Mouse (Mus musculus) heart, adult 2 months (tissue): ENCODE results near the gene Gm49510. TPM values are rescaled to one million over a fixed set of nuclear protein-coding genes. Genes with fewer than 3 reads are reported as not detected.

ENCODE experiments used
- DNase-seq, 2 experiments: peaks; one replicate each; pipeline ENCODE4 v3.0.0; 2021
- H3K27ac ChIP-seq: fragments of 200-600 bp; 2 replicates; pipeline ENCODE4 v1.8.1; 2022
- H3K27me3 ChIP-seq: fragments of 200-500 bp; 2 replicates; pipeline ENCODE4 v1.6.1; 2012; ENCODE audit warnings: mild to moderate bottlenecking, low read length, inconsistent platforms, mixed read lengths; ENCODE audit not compliant: control insufficient read depth, insufficient read depth
- H3K36me3 ChIP-seq: fragments of 200-500 bp; 2 replicates; pipeline ENCODE4 v1.6.1; 2012; ENCODE audit warnings: low read length, inconsistent platforms; ENCODE audit not compliant: control insufficient read depth, insufficient read depth
- H3K4me1 ChIP-seq: fragments of 200-500 bp; 2 replicates; pipeline ENCODE4 v1.6.1; 2011; ENCODE audit warnings: low read length; ENCODE audit not compliant: control insufficient read depth, insufficient read depth
- H3K4me3 ChIP-seq: fragments of 200-600 bp; 2 replicates; pipeline ENCODE4 v1.8.1; 2022
- H3K79me2 ChIP-seq: fragments of 200-500 bp; replicated peaks from 2 replicates; pipeline ENCODE4 v1.6.1; 2012; ENCODE audit warnings: mild to moderate bottlenecking, inconsistent platforms, low read length, moderate library complexity, mixed read lengths; ENCODE audit not compliant: control insufficient read depth, insufficient read depth
- H3K9ac ChIP-seq: fragments of 200-500 bp; 2 replicates; pipeline ENCODE4 v1.6.1; 2012; ENCODE audit warnings: low read depth, mild to moderate bottlenecking, control low read depth, inconsistent platforms, low read length, mixed read lengths
- CTCF ChIP-seq: fragments of 200-600 bp; IDR thresholded peaks from 2 replicates; pipeline ENCODE4 v1.8.1; 2022; ENCODE audit warnings: antibody characterized with exemption, mild to moderate bottlenecking, moderate library complexity
- EP300 ChIP-seq: fragments of 200-500 bp; IDR thresholded peaks from 2 replicates; pipeline ENCODE4 v1.6.1; 2011; ENCODE audit warnings: low read depth, low read length, control low read depth; ENCODE audit not compliant: insufficient read depth
- POLR2A ChIP-seq: fragments of 200-500 bp; IDR thresholded peaks from 2 replicates; pipeline ENCODE4 v1.6.1; 2011; ENCODE audit warnings: mild to moderate bottlenecking, low read depth, low read length, control low read depth; ENCODE audit not compliant: insufficient read depth
- WGBS: fragments of 180-500 bp; shearing (Covaris S2); methylation state at CpG from one replicate; pipeline ENCODE4 v1.1.7; 2018; 5-methylcytosine and 5-hydroxymethylcytosine counted together
- intact Hi-C: fragments of 180-260 bp; cut with DNase I; formaldehyde crosslinking; loops from one replicate; pipeline ENCODE4 v1.15.1; 2025
- polyA plus RNA-seq: library from polyadenylated mRNA; depleted of rRNA; stranded (reverse); fragments of >200 nt; gene quantifications from 2 replicates; pipeline ENCODE4 v1.2.3, GENCODE M21; 2012
- total RNA-seq, 2 experiments: library from RNA; stranded (reverse); gene quantifications; 2 replicates each; pipeline ENCODE4 v1.2.3; 2021

The Gm49510 gene
- total and polyA plus RNA-seq, 3 experiments, result 0.04 TPM; not detected in 2

- H3K9ac ChIP-seq, result no peak overlapping the region
- no peak overlapping the region for H3K27ac ChIP-seq
- no peaks in the 10 kb centered on the region for H3K79me2 ChIP-seq
- intact Hi-C loops, result no loop called here
- no peaks in the 10 kb centered on the region; the same call in 1 of the 2 replicates for H3K4me1 ChIP-seq
- peak overlapping the region; percentile 22; the same call in 1 of the 2 replicates for H3K4me3 ChIP-seq
- 9% methylated on average over 11 of the region's 11 CpGs for WGBS
- DNase-seq, result no peak
- TF ChIP-seq EP300 (no peak), CTCF (no peak), POLR2A (no peak)
- no peaks in the 10 kb centered on the region for H3K27me3 ChIP-seq
- no peaks in the 10 kb centered on the region for H3K36me3 ChIP-seq
Observed at GRCm38 (mm10) chr15:78948152-78948725, 48.8 kb downstream of the Gm49510 start.

- no peak overlapping the region for H3K4me3 ChIP-seq
- no peak for DNase-seq
- no peaks in the 10 kb centered on the region for H3K27me3 ChIP-seq
- no peak overlapping the region for H3K9ac ChIP-seq
- no peaks in the 10 kb centered on the region; the same call in 1 of the 2 replicates for H3K4me1 ChIP-seq
- intact Hi-C loops, result no loop called here
- TF ChIP-seq EP300, result no peak
- no peak for TF ChIP-seq CTCF
- TF ChIP-seq POLR2A, result no peak
- no peak overlapping the region for H3K27ac ChIP-seq
- 99% methylated on average over 3 of the region's 3 CpGs for WGBS
- H3K79me2 ChIP-seq, result no peaks in the 10 kb centered on the region
- no peaks in the 10 kb centered on the region for H3K36me3 ChIP-seq
Observed at GRCm38 (mm10) chr15:78948883-78949282, 49.4 kb downstream of the Gm49510 start.

- Histone ChIP-seq H3K27me3 (no peaks in the 10 kb centered on the region), H3K27ac (no peak overlapping the region), H3K4me3 (no peak overlapping the region), H3K9ac (no peak overlapping the region), H3K79me2 (no peaks in the 10 kb centered on the region), H3K36me3 (no peaks in the 10 kb centered on the region), H3K4me1 (no peaks in the 10 kb centered on the region)
- 74% methylated on average over 3 of the region's 3 CpGs for WGBS
- no peak for DNase-seq
- intact Hi-C loops, result no loop called here
- peak; percentile 9; the same call in 1 of the 2 replicates for TF ChIP-seq CTCF
- no peak for TF ChIP-seq EP300
- no peak for TF ChIP-seq POLR2A
Observed at GRCm38 (mm10) chr15:78955663-78956062, 56.2 kb downstream of the Gm49510 start.

- no peaks in the 10 kb centered on the region for H3K27me3 ChIP-seq
- H3K36me3 ChIP-seq, result no peaks in the 10 kb centered on the region
- TF ChIP-seq EP300 (no peak), CTCF (peak; percentile 76), POLR2A (no peak)
- H3K4me1 ChIP-seq, result no peaks in the 10 kb centered on the region
- intact Hi-C loops, result no loop called here
- no peak overlapping the region for H3K9ac ChIP-seq
- no peak for DNase-seq
- H3K27ac ChIP-seq, result no peak overlapping the region
- no peaks in the 10 kb centered on the region for H3K79me2 ChIP-seq
- H3K4me3 ChIP-seq, result no peak overlapping the region
- 71% methylated on average over 4 of the region's 4 CpGs for WGBS
Observed at GRCm38 (mm10) chr15:78956351-78956750, 56.9 kb downstream of the Gm49510 start.

- DNase-seq, result no peak
- Histone ChIP-seq H3K27me3 (no peaks in the 10 kb centered on the region), H3K9ac (no peak overlapping the region), H3K36me3 (no peaks in the 10 kb centered on the region), H3K79me2 (no peaks in the 10 kb centered on the region), H3K27ac (no peak overlapping the region), H3K4me3 (no peak overlapping the region), H3K4me1 (no peaks in the 10 kb centered on the region)
- intact Hi-C loops, result no loop called here
- WGBS, result 74% methylated on average over 15 of the region's 15 CpGs
- TF ChIP-seq POLR2A, result no peak
- no peak for TF ChIP-seq CTCF
Observed at GRCm38 (mm10) chr15:78957021-78957420, 57.6 kb downstream of the Gm49510 start.

GRCm38 (mm10) chr15:78959537-78959936 is 60.1 kb downstream of the Gm49510 start:
- H3K9ac ChIP-seq, result no peak overlapping the region
- no peak overlapping the region for H3K27ac ChIP-seq
- H3K36me3 ChIP-seq, result no peaks in the 10 kb centered on the region
- no peaks in the 10 kb centered on the region for H3K27me3 ChIP-seq
- intact Hi-C loops, result no loop called here
- 93% methylated on average over 11 of the region's 11 CpGs for WGBS
- no peak for DNase-seq
- no peak for TF ChIP-seq EP300
- no peak for TF ChIP-seq CTCF
- TF ChIP-seq POLR2A, result no peak
- H3K79me2 ChIP-seq, result no peaks in the 10 kb centered on the region
- no peak overlapping the region for H3K4me3 ChIP-seq
- H3K4me1 ChIP-seq, result peaks cover 3% of the 10 kb centered on the region
